Mouse (Mus musculus): ENCODE measurements at regions not wholly inside any gene's neighbourhood (a gene's known extent, or its start where the extent isn't known, plus 50 kb on each side); places are given as distances from the start of the nearest gene placed in this dataset.

DNA sequence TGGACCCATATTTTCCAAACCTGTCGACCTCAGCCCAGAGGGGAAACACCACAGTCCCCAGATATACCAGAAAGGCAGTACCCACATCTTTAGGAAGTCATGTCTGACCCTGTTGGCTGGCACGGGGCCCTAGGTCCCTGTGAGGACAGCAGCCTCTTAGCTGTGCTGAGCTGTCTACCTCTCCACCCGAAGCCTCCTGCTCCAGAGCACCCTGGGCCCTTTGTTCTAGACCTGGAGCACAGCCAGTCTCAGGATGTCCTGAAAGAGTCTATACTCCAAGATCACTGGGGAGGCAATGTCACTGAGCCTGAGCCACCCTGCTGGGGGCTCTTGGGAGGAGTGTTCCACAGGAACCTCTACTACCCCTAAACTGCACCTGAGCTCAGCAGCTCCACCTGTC is 150.9 kb upstream of the Zmiz1 start:
- Histone ChIP-seq H3K27ac (ENCODE audit: control insufficient read depth, low read depth, low read length) (no peak overlapping the region), H3K4me3 (ENCODE audit: control insufficient read depth in 1 of 2, insufficient read depth in 1 of 2, low read depth in 2 of 2, low read length in 2 of 2) (no peak overlapping the region), H3K27me3 (ENCODE audit: control insufficient read depth in 1 of 2, insufficient read depth in 2 of 2, low read length in 2 of 2) (no peaks in the 10 kb centered on the region), H3K36me3 (ENCODE audit: control insufficient read depth in 1 of 2, insufficient read depth in 2 of 2, low read length in 2 of 2) (no peaks in the 10 kb centered on the region), H3K79me2 (ENCODE audit: control insufficient read depth, insufficient read depth, low read length, poor library complexity) (no peaks in the 10 kb centered on the region), H3K4me1 (ENCODE audit: control insufficient read depth in 1 of 2, insufficient read depth in 2 of 2, low read length in 2 of 2) (no peaks in the 10 kb centered on the region), H3K9ac (ENCODE audit: control insufficient read depth, low read depth, low read length, poor library complexity, severe bottlenecking) (no peak overlapping the region), H3K9me3 (replicated peaks; ENCODE audit: insufficient read depth, low read length) (no peaks in the 10 kb centered on the region)
- TF ChIP-seq ZC3H11A (IDR thresholded peaks at IDR 0.05; ENCODE audit: low read depth, low read length) (no peak), MAFK (IDR thresholded peaks at IDR 0.05; ENCODE audit: borderline replicate concordance, low read depth, low read length) (no peak), POLR2AphosphoS2 (IDR thresholded peaks at IDR 0.05; ENCODE audit: low read length) (no peak), BHLHE40 (IDR thresholded peaks at IDR 0.05; ENCODE audit: borderline replicate concordance, low read depth, low read length) (no peak), MYC (IDR thresholded peaks at IDR 0.05; ENCODE audit: low read depth, low read length) (no peak), MXI1 (IDR thresholded peaks at IDR 0.05; ENCODE audit: low read depth, low read length) (no peak), CTCF (IDR thresholded peaks at IDR 0.05 in 2 of 3, conservative IDR thresholded peaks at IDR 0.05 in 1 of 3; ENCODE audit: control insufficient read depth in 1 of 3, insufficient read depth in 1 of 3, low read depth in 2 of 3, low read length in 3 of 3, poor library complexity in 1 of 3, severe bottlenecking in 1 of 3) (no peak), ETS1 (IDR thresholded peaks at IDR 0.05; ENCODE audit: low read depth, low read length) (no peak), USF2 (IDR thresholded peaks at IDR 0.05; ENCODE audit: borderline replicate concordance in 1 of 2, insufficient read depth in 1 of 2, low read depth in 1 of 2, low read length in 2 of 2) (no peak), ZKSCAN1 (IDR thresholded peaks at IDR 0.05; ENCODE audit: low read depth, low read length) (no peak), E2F4 (IDR thresholded peaks at IDR 0.05; ENCODE audit: borderline replicate concordance, low read depth, low read length) (no peak), ELF1 (IDR thresholded peaks at IDR 0.05; ENCODE audit: low read depth, low read length) (no peak), CHD2 (IDR thresholded peaks at IDR 0.05; ENCODE audit: low read length) (no peak), MYB (IDR thresholded peaks at IDR 0.05; ENCODE audit: low read depth, low read length) (no peak), HCFC1 (IDR thresholded peaks at IDR 0.05; ENCODE audit: low read depth, low read length) (no peak), POLR2A (IDR thresholded peaks at IDR 0.05; ENCODE audit: control insufficient read depth in 1 of 2, insufficient read depth in 1 of 2, low read depth in 1 of 2, low read length in 2 of 2, poor library complexity in 1 of 2) (no peak), MAX (IDR thresholded peaks at IDR 0.05; ENCODE audit: low read length) (no peak), ZMIZ1 (IDR thresholded peaks at IDR 0.05; ENCODE audit: low read depth, low read length) (no peak), MEF2A (IDR thresholded peaks at IDR 0.05; ENCODE audit: extremely low read depth, insufficient replicate concordance, low read depth, low read length, poor library complexity, severe bottlenecking) (no peak)
- DNase-seq (ENCODE audit: low read depth, low spot score), result no peak

DNA sequence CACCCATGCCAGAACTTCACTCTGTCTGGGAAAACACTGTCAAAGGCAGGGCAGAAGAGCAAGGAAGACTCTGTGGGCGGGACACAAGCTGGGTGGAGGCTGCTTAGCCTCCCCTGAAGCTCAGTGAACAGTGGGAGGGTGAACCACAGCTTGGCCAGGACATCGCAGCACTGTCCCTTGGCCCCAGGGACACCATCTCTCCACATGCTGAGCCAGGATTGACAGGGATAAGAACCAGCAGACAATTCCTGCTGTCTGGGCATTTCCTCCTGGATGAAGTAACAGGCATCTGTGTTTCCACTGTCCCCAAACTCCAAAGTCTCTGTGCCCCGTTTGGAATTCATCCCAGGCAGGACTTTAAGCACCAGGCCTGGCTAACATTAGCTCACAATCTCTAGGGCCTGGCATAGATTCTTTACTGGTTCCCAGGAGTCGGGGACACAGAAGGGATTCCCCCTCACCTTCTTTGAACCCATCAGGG is 148.3 kb upstream of the Zmiz1 start:
- no peak for DNase-seq (ENCODE audit: low read depth, low spot score)
- no peak overlapping the region for H3K9ac ChIP-seq (ENCODE audit: control insufficient read depth, low read depth, low read length, poor library complexity, severe bottlenecking)
- H3K9me3 ChIP-seq (replicated peaks; ENCODE audit: insufficient read depth, low read length), result no peaks in the 10 kb centered on the region
- no peaks in the 10 kb centered on the region for H3K36me3 ChIP-seq (ENCODE audit: control insufficient read depth in 1 of 2, insufficient read depth in 2 of 2, low read length in 2 of 2)
- no peak overlapping the region for H3K4me3 ChIP-seq (ENCODE audit: control insufficient read depth in 1 of 2, insufficient read depth in 1 of 2, low read depth in 2 of 2, low read length in 2 of 2)
- TF ChIP-seq GATA1 (IDR thresholded peaks at IDR 0.05; ENCODE audit: low read depth, low read length) (no peak), POLR2AphosphoS2 (IDR thresholded peaks at IDR 0.05; ENCODE audit: low read length) (no peak), SIN3A (IDR thresholded peaks at IDR 0.05; ENCODE audit: low read length) (no peak), CTCF (IDR thresholded peaks at IDR 0.05 in 2 of 3, conservative IDR thresholded peaks at IDR 0.05 in 1 of 3; ENCODE audit: control insufficient read depth in 1 of 3, insufficient read depth in 1 of 3, low read depth in 2 of 3, low read length in 3 of 3, poor library complexity in 1 of 3, severe bottlenecking in 1 of 3) (no peak), UBTF (IDR thresholded peaks at IDR 0.05; ENCODE audit: borderline replicate concordance, insufficient read depth, low read depth, low read length) (no peak), MYC (IDR thresholded peaks at IDR 0.05; ENCODE audit: low read depth, low read length) (no peak), RCOR1 (IDR thresholded peaks at IDR 0.05; ENCODE audit: low read depth, low read length) (no peak), GABPA (IDR thresholded peaks at IDR 0.05; ENCODE audit: low read depth, low read length) (no peak), POLR2AphosphoS5 (IDR thresholded peaks at IDR 0.05; ENCODE audit: borderline replicate concordance, low read depth, low read length) (no peak), MEF2A (IDR thresholded peaks at IDR 0.05; ENCODE audit: extremely low read depth, insufficient replicate concordance, low read depth, low read length, poor library complexity, severe bottlenecking) (no peak), NRF1 (IDR thresholded peaks at IDR 0.05; ENCODE audit: insufficient read depth, low read depth, low read length, poor library complexity, severe bottlenecking) (no peak), TBP (IDR thresholded peaks at IDR 0.05; ENCODE audit: low read depth, low read length) (no peak), TCF12 (IDR thresholded peaks at IDR 0.05; ENCODE audit: low read depth, low read length) (no peak)
- H3K79me2 ChIP-seq (ENCODE audit: control insufficient read depth, insufficient read depth, low read length, poor library complexity), result no peaks in the 10 kb centered on the region
- no peak overlapping the region for H3K27ac ChIP-seq (ENCODE audit: control insufficient read depth, low read depth, low read length)
- no peaks in the 10 kb centered on the region for H3K27me3 ChIP-seq (ENCODE audit: control insufficient read depth in 1 of 2, insufficient read depth in 2 of 2, low read length in 2 of 2)
- no peaks in the 10 kb centered on the region for H3K4me1 ChIP-seq (ENCODE audit: control insufficient read depth in 1 of 2, insufficient read depth in 2 of 2, low read length in 2 of 2)
